Mouse (Mus musculus): ENCODE data around the gene Parp3. TPM values are rescaled to one million over a fixed set of nuclear protein-coding genes. Genes with fewer than 3 reads are reported as not detected.
"Not testable (repeated sequence)": the region's sequence is repeated elsewhere in the genome, so short reads cannot be mapped to it uniquely, and the experiment has no call there.

Gene Parp3
- total RNA-seq (2021) = 1 to 10 TPM; 2.4 to 2.8 TPM
- long read RNA-seq, partial matches to known transcripts = 0 of 2 reads
- long read RNA-seq, other reads (novel, unspliced or antisense) = 1 of 2 reads

DNA sequence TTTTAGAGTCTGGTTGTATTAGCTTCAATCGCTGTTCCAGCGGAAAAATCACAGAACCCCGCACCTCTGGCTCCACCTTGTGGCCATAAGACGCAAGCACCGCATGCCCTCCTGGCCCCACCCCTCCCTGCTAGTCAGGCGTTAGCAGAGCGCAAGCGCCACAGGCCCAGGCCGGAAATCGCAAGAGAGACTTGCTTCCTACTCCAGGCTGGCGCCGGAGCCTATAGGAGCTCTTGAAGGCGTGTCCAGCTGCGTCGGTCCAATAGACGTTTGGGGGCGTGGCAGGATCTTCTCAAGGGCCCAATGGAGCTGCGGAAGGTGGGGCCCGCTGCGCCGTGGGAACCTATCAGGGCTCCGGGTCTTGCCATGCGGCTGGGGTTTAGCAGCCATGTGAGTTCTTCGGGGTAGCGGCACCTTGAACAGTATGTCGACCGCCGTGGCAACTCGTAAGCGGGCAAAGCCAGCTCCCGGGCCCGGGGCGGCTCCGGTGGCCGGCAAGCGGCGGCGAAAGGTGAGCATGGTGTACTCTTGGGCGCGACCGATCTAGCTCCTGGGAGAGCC, at the start of gene Parp3:
Gene Parp3 (minus strand): TSS at position 26 of the 561 bp plus-strand sequence.
- peak; percentile 99 for DNase-seq (ENCODE audit: low spot score in 2 of 2)

DNA sequence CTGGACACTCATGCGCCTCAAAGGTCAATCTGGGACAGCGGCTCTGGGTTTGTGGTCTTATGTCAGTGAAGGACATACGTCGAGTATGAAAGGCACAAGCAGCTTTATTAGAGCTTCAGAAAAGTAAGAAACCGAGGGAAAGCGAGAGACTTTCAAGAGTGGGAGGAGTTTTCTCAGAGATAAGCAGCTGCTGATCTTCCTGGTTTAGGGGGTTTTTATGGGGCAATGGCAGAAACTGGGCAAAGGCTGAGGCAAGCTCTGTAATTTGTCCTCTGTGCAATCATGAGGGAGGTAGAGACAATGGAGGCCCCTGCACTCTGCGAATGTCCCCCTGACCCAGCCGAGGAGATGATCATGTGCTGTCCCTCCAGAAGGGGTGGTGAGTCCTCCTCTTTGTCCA, 43.2 kb upstream of the Parp3 start:
- DNase-seq (ENCODE audit: low spot score in 2 of 2) = no peak

GRCm38 (mm10) chr9:106519433-106519832, 42.7 kb upstream of the Parp3 start:
- DNase-seq (ENCODE audit: low spot score in 2 of 2) = no peak

GRCm38 (mm10) chr9:106514273-106514672, 37.5 kb upstream of the Parp3 start, which contains the start of gene Iqcf5:
Iqcf5 (plus strand) TSS chr9:106514573.
- DNase-seq (ENCODE audit: low spot score in 2 of 2) = no peak

DNA sequence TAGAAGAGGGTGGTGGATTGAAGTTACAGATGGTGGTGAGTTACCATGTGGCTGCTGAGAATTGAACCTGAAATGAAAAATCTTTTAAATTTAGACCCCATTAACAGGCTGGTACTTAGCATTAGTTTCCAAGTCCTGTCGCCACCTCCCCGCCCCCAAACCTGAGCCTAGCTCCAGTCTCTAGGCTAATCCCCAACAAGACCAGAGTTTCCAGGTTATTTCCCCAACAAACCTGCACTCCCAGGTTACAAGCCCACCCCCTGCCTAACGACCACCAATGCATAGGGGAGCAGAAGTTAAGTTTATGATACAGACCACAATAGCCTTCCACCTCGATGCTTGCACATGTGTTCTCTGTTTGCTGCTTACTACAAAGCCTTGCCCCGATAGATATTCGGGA, 36.8 kb upstream of the Parp3 start:
- no peak for DNase-seq (ENCODE audit: low spot score in 2 of 2)

GRCm38 (mm10) chr9:106512729-106513450, 36.1 kb upstream of the Parp3 start:
- DNase-seq (ENCODE audit: low spot score in 2 of 2) = peak in 1 of 2 experiments; percentile 11

DNA sequence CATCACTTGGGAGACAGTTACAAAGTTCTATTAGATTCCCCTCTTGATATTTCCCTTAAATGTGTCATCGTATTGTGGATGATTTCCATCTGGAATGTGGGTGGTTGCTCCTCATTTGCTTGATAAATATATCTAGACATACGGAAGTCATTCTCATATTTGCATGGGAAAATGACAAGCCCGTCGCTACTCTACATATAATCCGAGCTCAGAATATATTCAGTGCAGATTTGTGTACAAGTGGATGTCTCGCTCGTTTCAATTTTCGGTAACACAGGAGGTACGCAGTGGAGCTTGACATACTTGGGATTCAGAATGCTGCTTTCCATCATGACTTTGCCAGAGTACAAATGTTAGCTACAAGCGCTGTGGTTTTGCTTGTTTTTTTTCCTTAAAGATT, 32.6 kb upstream of the Parp3 start:
- DNase-seq (ENCODE audit: low spot score in 2 of 2) = no peak

GRCm38 (mm10) chr9:106504246-106504645, 27.5 kb upstream of the Parp3 start:
- no peak for DNase-seq (ENCODE audit: low spot score in 2 of 2)

DNA sequence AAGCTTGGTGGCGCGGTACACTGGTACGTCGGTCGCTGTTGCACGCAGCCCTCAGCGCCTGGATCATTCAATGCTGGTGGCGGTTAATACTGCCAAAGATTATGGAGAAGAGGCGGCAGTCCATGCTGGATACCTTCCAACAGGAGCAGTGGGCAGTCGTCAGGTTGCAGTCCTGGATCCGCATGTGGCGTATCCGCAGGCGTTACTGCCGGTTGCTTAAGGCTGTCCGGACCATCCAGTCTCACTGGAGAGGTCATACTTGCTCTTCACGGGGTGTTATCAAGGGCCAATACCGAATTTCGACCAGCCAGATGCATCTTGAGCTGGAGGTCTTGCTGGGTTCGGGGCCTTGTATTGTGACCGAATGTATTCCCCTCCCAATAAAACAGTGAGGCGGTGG, 25.1 kb upstream of the Parp3 start:
- DNase-seq (ENCODE audit: low spot score in 2 of 2) = no peak

- no peak for DNase-seq (ENCODE audit: low spot score in 2 of 2)
Observed at GRCm38 (mm10) chr9:106499667-106500066, 22.9 kb upstream of the Parp3 start, which contains the start of gene Iqcf1. Iqcf1 (plus strand) TSS chr9:106499967.

DNA sequence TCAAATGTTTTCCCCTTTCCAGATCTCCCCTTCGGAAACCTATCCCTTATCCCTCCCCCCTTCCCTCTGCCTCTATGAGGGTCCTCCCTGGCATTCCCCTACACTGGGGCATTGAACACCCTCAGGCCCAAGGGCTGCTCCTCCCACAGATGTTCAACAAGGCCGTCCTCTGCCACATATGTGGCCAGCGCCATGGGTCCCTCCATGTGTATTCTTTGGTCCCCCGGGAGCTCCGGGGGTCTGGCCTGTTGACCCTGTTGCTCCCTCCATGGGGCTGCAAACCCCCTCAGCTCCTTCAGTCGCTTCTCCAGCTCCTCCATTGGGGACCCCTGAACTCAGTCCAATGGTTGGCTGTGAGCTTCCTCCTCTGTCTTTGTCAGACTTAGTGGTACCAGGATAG, 10.9 kb upstream of the Parp3 start:
- DNase-seq (ENCODE audit: low spot score in 2 of 2) = not testable (repeated sequence)

- no peak for DNase-seq (ENCODE audit: low spot score in 2 of 2)
Observed at GRCm38 (mm10) chr9:106485076-106485475, 8.3 kb upstream of the Parp3 start.

GRCm38 (mm10) chr9:106483606-106484005, 6.9 kb upstream of the Parp3 start:
- DNase-seq (ENCODE audit: low spot score in 2 of 2) = no peak

GRCm38 (mm10) chr9:106483136-106483535, 6.4 kb upstream of the Parp3 start:
- no peak for DNase-seq (ENCODE audit: low spot score in 2 of 2)

- no peak for DNase-seq (ENCODE audit: low spot score in 2 of 2)
Observed at GRCm38 (mm10) chr9:106482578-106483115, 5.9 kb upstream of the Parp3 start.

GRCm38 (mm10) chr9:106481676-106482075, 4.9 kb upstream of the Parp3 start:
- DNase-seq (ENCODE audit: low spot score in 2 of 2) = no peak

DNA sequence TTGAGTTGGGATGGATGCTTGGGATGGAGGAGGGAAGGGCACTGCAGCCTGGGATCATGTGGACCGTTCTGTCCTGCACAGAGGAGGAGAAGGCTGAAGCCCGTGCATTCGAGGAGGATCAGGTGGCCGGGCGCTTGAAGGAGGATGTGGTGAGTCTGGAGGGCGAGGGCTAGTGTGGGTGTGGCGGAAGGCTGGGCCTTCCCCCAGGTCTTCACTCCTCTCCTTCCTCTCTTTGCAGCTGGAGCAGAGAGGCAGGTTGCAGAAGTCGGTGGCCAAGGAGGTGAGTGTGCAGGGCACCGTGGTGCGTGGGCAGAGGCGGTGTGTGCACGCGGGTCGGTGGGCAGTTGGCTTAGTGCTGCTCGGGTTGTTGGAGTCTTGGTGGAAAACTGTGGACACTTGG, 4.3 kb upstream of the Parp3 start:
- DNase-seq (ENCODE audit: low spot score in 2 of 2) = peak in 1 of 2 experiments; percentile 2

- no peak for DNase-seq (ENCODE audit: low spot score in 2 of 2)
Observed at GRCm38 (mm10) chr9:106480541-106480940, 3.8 kb upstream of the Parp3 start.

DNA sequence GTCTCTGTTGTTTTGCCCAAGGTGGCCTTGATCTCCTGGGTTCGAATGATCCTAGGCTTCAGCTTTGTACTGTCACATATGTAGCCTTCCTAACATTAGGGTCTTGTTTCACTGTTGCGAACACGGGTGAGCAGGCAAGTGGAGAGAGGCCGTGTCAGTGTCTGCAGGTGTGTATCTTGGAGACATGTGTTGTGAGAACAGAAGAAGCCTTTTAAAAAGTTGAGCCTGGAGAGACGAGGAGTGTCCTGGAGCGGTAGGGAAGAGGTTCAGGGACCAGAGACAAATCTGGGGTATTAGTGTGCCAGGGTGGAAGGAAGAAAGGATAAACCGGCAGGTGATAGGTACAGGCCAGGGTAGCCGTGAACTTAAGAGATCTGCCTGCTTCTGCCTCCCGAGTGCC, 1.4 kb upstream of the Parp3 start:
- peak; percentile 1 to 8 for DNase-seq (ENCODE audit: low spot score in 2 of 2)

DNA sequence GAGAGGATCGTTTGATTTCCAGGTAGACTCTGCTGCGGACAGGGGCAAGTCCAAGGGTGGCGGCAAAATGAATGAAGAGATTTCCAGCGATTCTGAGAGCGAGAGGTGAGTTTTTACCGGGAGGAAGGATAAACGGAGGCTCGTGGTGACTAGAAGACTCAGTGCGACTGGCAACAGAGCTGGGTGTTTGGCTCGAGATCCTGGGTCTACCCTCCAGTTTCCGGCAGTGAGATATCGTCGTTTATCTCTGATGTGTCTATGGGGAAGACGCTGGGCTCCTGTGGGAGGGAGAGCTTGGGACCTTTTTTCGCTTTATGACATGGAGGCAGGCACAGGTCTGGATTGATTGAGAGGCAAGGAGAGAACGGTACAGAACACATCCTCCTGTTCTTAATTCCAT, 900 bp upstream of the Parp3 start:
- peak; percentile 4 to 10 for DNase-seq (ENCODE audit: low spot score in 2 of 2)

- DNase-seq (ENCODE audit: low spot score in 2 of 2) = peak in 1 of 2 experiments; percentile 26
Observed at GRCm38 (mm10) chr9:106476002-106476923, 486 bp downstream of the Parp3 start.

Measured in layer of hippocampus, postnatal 10 days (tissue).